Mouse (Mus musculus) ES-E14 (cell line): ENCODE data around the gene Dynlt1f.
"Not testable (repeated sequence)": the region's sequence is repeated elsewhere in the genome, so short reads cannot be mapped to it uniquely, and the experiment has no call there.

Experiments
- HCFC1 ChIP-seq: IDR thresholded peaks from 2 replicates; pipeline ENCODE4 v1.6.1; 2012; ENCODE audit warnings: low read length, inconsistent platforms, borderline replicate concordance; ENCODE audit not compliant: insufficient read depth
- MAFK ChIP-seq: IDR thresholded peaks from 2 replicates; pipeline ENCODE4 v1.6.1; 2014; ENCODE audit warnings: mild to moderate bottlenecking, low read depth, low read length, inconsistent platforms; ENCODE audit not compliant: insufficient read depth
- ZC3H11A ChIP-seq: IDR thresholded peaks from 2 replicates; pipeline ENCODE4 v1.6.1; 2012; ENCODE audit warnings: low read depth, mild to moderate bottlenecking, inconsistent platforms, low read length, borderline replicate concordance
- ZNF384 ChIP-seq: IDR thresholded peaks from 2 replicates; pipeline ENCODE4 v1.6.1; 2012; ENCODE audit warnings: low read depth, low read length, inconsistent platforms

GRCm38 (mm10) chr17:6703381-6704270 lies 47.9 kb upstream of the Dynlt1f start:
- TF ChIP-seq HCFC1, ZC3H11A, ZNF384, MAFK: not testable (repeated sequence)
